Mouse (Mus musculus) fat pad, adult 2 months (tissue): ENCODE results near the gene Flvcr2.
"Not testable (repeated sequence)": the region's sequence is repeated elsewhere in the genome, so short reads cannot be mapped to it uniquely, and the experiment has no call there.

ENCODE experiments used
- DNase-seq: peaks from one replicate; pipeline ENCODE4 v3.0.0-alpha.2; 2011; ENCODE audit warnings: low read depth, low spot score; ENCODE audit errors: extremely low read depth

Flvcr2 gene

DNA sequence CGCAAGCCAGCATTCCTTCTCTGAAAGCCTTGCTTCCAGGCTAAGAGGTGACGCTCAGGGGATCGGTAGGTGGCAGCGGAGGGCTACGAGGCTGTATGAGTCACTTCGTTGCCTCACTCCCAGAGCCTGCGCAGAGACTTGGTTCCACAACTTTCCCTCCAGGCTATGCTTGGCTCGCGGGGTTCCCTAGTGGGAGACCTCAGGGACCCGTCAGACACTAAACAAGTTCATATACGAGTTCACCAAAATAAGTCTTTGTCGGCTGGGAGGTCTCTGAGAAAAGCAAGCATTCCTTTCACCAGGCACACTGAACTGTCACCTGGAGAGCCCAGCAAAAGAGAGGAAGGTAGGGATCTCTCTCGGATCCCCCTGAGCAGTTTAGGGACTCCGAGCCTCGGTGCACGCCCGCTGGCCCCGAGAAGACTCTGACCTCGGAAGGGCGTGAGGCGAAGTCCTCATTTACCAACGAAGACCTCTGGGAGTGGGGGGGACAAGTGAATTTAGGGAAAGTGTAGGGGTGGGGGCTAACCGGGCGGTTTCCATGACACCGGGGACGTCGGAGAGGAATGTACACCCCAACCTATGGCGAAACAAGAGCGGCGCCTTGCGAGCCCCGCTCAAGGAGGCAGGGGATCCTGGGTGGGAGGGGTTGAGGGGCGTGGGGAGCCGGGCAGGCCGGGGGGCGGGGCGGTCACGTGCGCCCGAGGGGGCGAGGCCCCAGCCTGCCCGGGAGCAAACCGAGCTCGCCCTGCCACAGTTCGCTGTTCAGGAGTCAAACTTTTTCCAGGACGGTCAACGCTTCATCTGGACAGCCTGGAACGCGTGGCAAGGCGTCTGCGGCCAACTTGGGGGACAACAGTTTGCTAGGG lies at the start of gene Flvcr2:
Flvcr2 (plus strand) TSS at position 713 of the 869 bp plus-strand sequence.
- no peak for DNase-seq

DNA sequence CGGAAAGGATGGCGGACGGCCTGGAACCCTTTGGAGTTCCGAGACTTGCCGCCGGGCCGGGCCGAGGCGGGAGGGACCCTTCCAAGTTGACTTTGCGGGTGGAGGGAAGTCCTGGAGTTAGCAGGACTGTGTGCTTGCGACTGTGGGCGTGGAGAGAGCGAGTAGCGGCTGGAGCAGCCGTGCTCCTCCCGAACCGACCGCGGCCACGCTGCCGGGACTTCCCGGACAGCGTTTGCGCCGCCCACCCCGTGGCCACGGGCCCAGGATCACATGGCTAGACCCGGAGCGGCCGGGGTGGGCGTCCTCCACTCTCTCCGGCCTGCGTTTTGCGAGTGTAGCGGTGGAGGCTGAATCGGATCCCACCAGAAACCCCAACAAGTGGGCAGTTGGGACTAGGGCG lies 48.2 kb upstream of the Flvcr2 start:
- DNase-seq: not testable (repeated sequence)

DNA sequence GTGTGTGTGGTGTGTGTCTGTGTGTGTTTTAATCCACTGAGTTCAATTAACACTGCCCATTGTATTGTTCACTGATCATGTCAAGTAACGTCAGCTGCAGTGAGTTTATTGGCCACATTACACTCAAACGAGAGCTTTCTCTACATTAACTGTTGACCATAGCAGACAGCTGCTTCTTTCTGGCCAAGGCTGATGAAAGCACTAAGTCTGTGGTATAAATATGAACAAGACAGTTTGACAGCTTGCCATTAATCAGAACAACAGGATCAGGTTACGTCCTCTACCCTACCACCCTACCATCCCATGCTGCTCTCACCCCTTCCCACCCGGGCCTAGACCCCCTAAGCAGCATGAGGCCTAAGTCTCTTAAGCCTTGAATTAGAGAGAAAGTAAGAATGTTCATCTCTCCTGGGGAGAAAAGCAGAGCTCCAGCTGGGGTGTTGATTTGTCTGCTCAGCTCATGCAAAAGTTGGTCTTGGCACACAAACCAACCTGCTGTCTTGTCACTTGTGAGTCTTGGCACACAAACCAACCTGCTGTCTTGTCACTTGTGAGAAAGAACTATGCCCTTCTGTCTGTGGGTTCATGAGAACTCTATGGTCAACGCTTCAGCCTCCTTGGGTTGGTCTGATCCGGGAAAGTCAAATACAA lies 46.0 kb upstream of the Flvcr2 start:
- no peak for DNase-seq

DNA sequence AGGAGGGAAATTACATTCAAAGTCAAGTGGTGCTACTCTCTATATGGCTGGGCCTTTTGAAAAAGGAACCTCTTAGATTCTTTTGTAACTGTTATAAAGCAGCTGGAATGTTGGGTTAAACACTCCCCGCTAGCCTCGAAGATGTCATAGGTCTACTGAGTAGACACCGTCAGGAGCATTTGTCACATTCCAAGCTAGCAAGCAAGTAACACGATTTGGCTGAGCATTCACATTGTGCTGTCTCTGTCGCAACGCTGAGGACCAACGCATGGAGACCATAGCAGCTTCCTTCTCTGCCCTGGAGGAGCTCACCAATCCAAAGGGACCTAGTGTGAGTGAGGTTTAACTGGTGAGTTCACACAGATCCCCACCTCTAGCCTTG lies 45.5 kb upstream of the Flvcr2 start:
- no peak for DNase-seq

DNA sequence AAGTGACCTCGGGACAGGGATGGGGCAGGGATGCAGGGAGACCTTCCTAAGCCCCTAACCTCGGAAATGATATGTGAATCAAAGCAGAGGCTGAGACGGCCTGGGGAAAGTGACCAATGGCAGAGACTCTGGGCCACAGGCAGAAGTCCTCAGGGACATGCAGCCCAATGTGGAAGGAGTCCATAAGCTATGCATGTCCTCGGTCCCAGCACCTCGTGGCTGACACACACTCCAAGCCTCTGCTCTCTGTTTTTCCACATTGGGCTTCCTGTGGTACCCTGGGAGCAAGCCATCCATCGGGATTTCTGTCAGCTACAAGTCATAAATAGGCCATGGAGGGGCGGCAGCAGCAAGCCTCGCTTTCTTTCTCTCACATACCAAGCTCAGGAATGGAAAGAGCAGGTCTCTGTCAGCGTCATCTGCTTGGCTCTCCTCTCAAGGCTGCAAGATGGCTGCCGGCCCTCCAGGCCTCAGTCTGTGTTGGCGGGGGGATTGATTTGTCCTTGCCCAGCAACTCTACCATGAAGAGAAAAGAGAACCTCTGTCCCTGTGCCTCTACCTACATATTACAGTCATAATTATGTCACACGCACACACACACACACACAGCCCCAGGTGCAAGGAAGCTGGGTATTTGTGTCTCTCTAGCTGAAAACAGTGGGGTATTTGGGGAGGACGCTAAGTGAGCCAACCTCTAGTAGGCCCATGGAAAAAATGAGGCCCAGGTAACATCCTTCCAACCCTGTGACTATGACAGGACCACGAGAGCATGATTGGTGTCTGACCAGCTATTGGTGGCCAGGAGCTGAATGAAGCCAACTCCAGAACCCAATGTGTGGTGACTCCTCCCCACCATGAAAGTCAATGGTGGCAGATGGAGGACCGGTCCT lies 43.9 kb upstream of the Flvcr2 start:
- DNase-seq: no peak

DNA sequence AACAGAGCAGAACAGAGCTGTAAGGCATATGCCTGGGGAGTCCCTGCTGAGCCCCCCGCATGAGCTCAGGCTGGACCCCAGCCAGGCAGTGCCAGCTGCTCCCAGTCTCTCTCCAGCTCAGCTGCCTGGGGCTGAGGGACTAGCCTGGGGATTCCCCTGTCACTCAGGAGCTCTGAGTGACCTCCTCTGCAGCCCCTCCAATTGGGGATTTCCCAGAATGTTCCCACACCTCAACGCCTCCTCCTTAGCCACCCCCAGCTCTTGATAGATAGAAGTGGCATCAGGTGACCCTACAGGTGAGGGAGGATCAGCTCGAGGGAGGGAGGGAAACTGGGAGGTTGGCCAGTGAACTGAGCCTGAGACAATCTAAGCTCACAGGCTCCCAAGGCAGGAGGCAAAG lies 42.8 kb upstream of the Flvcr2 start:
- DNase-seq: no peak

DNA sequence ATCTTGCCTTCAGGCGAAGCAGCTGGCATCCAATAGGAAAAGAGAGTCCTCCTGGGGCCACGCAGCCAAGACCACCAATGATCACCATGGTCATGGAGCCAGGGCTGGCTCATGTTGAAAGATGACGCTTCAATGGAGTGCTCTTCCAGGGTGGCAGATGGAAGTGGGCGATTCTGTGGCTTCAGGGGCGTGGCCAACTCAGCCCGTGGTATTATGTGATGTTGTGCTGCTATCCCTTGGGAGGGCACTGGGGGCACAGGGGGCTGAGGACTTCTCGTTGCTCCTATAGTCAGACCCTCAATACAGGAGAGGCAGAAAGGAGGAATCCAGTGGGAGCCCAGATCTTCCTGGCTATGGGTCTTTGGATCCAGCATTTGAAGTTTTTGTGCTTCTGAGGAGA lies 41.8 kb upstream of the Flvcr2 start:
- no peak for DNase-seq

DNA sequence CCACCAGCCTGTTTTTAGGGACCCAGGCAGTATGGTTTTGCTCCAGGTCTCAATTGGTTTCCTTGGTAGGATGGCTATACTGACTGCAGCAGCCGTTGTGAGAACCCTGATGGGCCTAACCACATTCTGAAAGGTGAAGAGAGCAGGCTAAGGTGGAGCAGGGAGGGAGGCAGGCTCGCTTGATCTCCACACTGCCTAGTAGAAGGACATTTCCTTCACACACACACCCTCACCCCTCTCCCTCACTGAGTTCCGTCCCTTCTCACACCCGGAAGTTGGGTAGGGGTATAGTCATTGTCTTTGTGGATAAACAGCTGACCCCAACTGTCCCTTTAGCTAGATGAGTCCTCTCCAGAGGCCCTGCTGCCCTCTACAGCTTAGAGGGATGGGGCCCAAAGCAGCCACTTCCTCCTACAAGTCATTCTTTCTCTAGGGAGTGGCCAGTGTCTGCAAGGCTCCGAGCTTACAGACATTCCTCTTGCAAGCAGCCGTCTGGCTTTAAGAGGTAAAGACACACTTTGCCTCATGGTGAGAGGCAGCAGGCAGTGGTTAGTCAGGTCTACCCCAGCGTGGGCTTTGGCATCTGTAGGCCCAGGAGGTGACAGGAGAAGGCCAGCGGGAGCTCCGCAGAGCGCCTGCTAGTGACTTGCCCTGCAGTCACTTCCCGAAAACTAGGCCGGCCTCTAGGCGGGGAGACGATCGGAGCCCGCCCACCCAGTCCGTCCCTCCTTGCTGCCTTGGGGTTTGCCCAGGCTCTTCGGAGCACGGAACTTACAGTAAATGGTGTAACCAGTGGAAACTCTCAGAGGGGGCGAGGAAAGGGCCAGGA lies 41.1 kb upstream of the Flvcr2 start:
- DNase-seq: no peak

DNA sequence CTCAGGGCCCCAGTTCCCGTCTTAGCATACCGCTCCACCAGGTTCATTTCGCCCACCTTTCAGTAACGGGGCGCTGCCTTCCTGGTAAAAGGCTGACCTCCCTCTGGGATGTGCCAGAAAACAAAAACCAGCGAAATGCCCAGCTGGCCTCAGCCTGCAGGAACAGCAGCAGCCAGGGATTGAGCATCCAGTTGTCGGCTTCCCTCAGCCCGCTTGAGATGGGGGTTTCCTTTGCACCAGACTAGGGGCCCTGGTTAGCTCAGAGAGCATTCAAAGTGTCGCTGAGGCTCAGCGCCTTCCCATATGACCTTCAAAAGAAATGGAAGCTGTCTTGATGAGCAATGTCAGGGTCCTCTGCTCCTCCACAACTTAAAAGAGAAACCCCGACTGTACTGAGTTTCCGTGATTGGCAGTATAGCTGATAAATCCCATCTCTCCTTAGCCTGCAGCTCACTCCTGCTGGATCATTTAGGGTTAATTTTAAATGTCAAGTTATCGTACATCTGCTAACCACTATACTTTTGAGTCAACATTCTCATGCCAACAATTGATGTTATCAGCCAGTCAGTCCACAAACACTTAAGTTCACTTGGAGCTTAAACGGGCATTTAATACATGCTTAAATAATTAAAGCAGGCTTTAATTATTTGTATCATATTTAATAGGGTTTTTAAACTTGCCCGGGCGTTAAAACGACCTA lies 40.4 kb upstream of the Flvcr2 start:
- DNase-seq: no peak

DNA sequence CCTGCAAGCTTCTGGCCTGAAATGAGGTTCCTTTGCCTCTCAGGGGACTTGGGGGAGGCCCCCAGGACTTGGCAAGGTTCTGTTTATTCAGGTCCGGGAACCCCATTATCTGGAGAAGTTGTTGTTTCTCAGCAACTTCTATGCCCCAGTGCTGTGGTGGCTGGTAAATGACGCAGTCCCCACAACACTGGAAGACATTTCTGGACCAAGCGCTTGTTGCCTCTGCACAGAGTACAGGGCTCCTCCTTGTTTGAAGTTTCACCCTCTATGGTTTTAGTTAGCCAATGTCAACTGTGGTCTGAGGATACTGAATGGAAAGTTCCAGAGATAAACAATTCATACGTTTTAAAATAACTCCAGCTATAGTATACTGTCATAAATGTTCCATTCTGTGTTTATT lies 39.4 kb upstream of the Flvcr2 start:
- DNase-seq: no peak

DNA sequence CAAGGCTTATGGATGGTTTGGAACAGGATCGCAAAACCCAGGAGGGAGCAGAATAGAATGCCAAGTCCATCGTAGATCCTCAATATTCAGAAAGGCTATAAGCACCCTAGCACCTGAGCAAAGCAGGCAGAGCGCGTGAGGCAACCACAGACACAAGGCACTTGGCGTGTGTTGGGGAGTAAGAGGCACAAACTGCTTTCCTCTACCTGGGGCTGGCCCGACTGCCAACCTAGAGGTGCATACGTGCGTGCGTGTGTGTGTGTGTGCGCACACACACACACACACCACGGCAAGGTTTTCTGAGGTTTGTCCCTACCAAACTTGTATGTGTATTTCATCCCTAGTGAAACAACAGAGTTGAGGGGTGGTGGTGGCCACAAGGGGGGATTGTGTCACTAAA lies 38.9 kb upstream of the Flvcr2 start:
- no peak for DNase-seq

DNA sequence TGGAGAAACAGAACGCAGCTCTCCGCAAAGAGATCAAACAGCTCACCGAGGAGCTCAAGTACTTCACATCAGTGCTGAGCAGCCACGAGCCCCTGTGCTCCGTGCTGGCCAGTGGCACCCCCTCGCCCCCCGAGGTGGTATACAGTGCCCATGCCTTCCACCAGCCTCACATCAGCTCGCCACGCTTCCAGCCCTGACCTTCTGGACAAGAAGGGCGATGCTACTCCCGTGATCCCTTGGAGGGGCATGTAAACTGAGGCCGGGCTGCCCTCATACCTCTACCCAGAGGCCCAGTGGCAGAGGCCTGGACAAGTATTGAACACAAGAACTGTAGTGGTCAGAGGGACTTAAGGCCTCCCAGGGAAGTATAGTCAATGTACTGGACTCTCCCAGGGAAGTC lies 37.8 kb upstream of the Flvcr2 start:
- DNase-seq: no peak

DNA sequence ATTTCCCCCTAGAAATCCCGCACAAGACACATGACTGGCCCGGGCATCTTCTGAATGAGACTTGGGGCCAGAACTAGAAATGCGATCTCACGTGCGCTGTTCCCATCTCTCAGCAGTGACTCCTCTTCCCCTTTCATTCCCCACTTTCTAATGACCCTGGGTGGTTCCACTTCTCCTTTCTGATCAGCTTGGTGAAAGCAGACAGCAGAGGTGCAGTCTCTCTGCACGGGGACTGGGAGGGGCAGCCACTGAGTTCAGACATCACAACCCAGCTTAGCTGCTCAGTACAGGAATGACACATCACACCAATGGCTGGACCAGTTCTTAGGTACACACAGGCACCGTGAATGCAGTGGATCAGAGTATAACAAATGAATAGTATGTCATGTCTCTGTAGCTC lies 35.6 kb upstream of the Flvcr2 start:
- no peak for DNase-seq

DNA sequence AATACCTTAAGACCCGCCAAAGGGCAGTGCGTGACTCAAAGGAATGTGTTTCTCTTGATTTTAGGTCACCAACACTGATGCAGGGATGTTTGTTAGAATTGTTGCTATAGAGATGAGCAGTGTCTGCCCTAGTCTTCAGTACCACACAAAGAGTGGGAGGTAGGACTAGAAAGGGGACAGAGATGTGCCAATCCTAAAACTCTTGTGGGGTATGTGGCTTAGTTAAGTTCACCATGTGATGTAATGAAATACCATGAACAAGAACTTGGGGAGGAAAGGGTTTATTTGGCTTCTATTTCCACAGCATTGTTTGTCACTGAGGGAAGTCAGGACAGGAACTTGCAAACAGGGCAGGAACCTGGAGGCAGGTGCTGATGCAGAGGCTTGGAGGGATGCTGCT lies 33.8 kb upstream of the Flvcr2 start:
- no peak for DNase-seq

DNA sequence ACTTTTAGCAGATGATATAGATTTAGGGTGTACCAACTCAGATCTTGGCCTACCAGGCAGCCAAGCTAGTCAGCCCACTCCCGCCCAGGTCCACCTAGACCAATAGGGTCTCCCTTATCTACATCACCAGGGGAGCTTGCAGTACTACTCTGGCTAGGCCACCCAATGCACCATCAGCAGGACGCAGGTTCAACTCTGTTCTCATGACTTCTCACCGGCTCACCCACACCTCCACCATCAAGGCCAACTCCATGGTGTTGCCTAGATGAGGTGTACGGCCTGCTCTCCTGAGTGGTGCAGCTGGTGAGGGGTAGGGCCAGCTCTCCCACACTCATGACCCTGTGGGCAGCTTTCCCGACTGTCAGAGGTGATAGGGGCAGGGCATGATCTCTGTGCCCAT lies 32.2 kb upstream of the Flvcr2 start:
- DNase-seq: no peak

DNA sequence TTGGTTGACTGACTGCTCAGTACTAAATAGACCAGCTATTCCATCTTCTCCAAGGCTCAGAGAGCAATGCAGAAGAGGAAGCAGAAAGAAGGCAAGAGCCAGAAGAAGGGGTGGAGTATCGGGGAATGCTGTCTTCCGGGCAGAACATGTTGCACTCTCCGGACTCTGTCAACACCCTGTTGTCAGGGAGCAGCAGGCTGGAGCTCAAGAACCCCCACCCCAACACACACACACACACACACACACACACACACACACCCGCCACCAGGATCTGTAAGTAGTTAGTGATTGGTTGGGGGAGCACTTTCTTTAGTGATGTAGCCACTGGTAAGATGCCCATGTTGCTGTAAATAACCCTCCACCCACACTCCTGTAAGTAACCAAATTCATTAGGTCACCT lies 21.0 kb upstream of the Flvcr2 start:
- no peak for DNase-seq

DNA sequence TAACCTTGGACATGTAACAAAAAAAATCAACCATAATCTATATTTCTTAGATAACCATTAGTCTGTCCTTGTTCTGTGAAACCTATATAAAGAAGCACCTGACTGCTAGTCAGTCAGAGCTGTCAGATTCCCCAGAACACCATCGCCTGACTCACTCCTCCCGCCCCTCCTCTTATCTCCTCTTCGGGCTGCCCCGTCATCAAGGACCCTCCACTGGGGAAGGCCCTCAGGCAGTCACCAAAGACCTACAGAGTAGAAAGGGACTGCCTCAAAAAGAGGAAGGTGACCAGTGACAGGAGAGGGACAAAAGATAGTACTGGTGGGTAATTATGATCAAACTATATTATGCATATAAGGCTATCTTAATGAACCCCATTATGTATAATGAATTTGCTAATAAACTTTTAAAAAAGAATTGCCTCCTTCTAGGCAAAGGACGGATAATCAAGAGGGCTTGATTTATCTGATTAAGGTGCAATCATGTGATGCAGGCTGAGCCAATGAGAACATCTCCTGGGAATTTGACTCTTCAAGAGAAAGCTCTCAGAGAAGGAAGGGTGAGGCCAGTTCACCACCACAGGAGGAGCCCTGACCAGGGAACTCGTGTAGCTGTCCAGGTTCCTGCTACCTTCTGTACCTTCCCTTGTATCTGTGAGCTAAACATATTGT lies 19.5 kb upstream of the Flvcr2 start:
- no peak for DNase-seq

DNA sequence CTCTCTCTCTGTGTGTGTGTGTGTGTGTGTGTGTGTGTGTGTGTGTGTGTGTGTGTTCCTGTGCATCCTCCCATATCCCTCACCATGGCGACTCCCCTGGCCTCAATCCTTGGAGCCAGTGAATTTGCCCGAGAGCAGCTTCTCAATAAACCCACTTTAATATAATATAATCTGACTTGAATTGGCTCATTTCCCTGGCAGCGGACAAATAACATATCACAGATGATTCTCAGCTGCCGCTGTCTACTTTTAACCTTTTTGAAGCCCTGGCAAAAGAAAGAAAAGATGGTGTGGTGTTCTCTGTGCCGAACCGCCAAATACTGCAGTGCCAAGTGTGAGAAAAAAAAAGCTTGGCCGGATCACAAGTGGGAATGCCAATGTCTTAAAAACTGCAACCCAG lies 18.2 kb upstream of the Flvcr2 start:
- DNase-seq: no peak

DNA sequence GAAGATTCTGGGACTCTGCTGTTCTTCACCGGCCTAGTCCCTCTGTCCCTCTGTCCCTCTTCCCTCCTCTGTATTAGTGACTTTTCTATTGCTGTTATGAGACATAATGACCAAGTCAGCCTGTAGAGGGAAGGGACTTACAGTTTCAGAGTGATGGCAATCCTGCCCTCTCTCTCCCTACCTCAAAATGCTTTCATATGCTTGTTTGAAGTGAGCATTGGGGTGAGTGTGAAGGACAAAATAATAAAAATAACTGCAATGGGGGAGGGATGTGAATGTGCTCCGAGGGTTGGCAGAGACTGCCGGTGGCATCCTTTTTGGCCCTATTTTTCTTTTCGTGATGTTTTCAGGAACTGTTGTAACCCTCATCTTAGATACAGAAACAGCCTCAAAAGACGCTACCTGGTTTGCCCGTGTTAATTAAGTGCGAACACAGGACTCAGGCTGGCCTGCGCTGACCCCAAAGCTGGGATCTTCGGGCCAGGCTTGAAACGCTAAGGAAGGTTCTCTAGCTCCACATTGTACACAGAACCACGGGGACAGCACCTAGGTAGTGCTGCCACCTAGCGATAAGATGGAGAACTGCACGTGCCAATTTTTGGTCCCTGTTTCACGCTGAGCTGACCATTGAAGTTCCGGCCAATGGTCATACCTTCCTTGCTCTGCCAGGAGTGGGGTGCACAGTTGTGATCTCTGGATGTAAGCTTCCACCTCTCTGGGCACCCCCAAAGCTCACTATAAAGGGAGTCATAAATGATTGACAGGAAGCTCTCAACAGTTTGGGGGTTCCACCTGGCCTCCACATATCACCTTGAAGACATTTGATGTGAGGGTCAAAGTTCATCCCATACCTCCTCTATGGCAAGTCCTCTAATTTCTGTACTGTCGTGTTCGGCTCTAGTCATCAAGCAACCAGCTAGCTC lies 17.1 kb upstream of the Flvcr2 start:
- no peak for DNase-seq
